Mouse (Mus musculus) heart, postnatal 0 days (tissue): Measurements from ENCODE around the gene Tdrd9. TPM values are rescaled to one million over a fixed set of nuclear protein-coding genes. Genes with fewer than 3 reads are reported as not detected.

Experiments used
- ATAC-seq: fragments of 200-750 bp; cut with Nextera tagmentation; 2 replicates; pipeline ENCODE4 v1.8.0; 2017; ENCODE audit warnings: low read depth, moderate number of reproducible peaks, moderate library complexity; ENCODE audit not compliant: insufficient read depth
- DNase-seq: peaks from one replicate; pipeline ENCODE4 v3.0.0-alpha.2; 2016; ENCODE audit warnings: low spot score
- H3K27ac ChIP-seq: fragments of 300-500 bp; sonication (generic); 2 replicates; pipeline ENCODE4 v1.5.1; 2014; ENCODE audit warnings: low read depth, mild to moderate bottlenecking
- H3K27me3 ChIP-seq: fragments of 300-500 bp; sonication (generic); 2 replicates; pipeline ENCODE4 v1.6.1; 2014; ENCODE audit warnings: low read length, mixed read lengths; ENCODE audit not compliant: control insufficient read depth, insufficient read depth
- H3K36me3 ChIP-seq: fragments of 300-500 bp; sonication (generic); replicated peaks from 2 replicates; pipeline ENCODE4 v1.6.1; 2014; ENCODE audit warnings: low read length, mixed read lengths; ENCODE audit not compliant: control insufficient read depth, insufficient read depth
- H3K4me1 ChIP-seq: fragments of 300-500 bp; sonication (generic); 2 replicates; pipeline ENCODE4 v1.6.1; 2014; ENCODE audit warnings: antibody characterized with exemption; ENCODE audit not compliant: control insufficient read depth, insufficient read depth
- H3K4me2 ChIP-seq: fragments of 300-500 bp; sonication (generic); 2 replicates; pipeline ENCODE4 v1.6.1; 2014; ENCODE audit warnings: low read depth, mild to moderate bottlenecking, low read length, moderate library complexity
- H3K4me3 ChIP-seq: fragments of 300-500 bp; sonication (generic); 2 replicates; pipeline ENCODE4 v1.5.1; 2014; ENCODE audit warnings: low read depth, low read length
- H3K9ac ChIP-seq: fragments of 300-500 bp; sonication (generic); replicated peaks from 2 replicates; pipeline ENCODE4 v1.6.1; 2014; ENCODE audit warnings: low read depth, low read length, mixed read lengths
- H3K9me3 ChIP-seq: fragments of 300-500 bp; sonication (generic); replicated peaks from 2 replicates; pipeline ENCODE4 v1.6.1; 2016; ENCODE audit warnings: low read length; ENCODE audit not compliant: control insufficient read depth
- CTCF ChIP-seq: IDR thresholded peaks from 2 replicates; pipeline ENCODE4 v1.5.1; 2016; ENCODE audit warnings: antibody characterized with exemption, control low read depth, low read depth
- EP300 ChIP-seq: IDR thresholded peaks from 2 replicates; pipeline ENCODE4 v1.6.1; 2016; ENCODE audit warnings: antibody characterized with exemption, low read depth
- WGBS: fragments of 180-500 bp; shearing (Covaris S2); extraction: QIAGEN DNeasy Blood & Tissue Kit; methylation state at CpG from one replicate; pipeline ENCODE4 v1.1.7; 2014; 5-methylcytosine and 5-hydroxymethylcytosine counted together
- polyA plus RNA-seq: library from polyadenylated mRNA; unstranded; fragments of >200 nt; fragmentation: Nextera tagmentation; extraction: Ambion mirVana; gene quantifications from 2 replicates; pipeline ENCODE4 v1.2.1, GENCODE M21; 2015
- total RNA-seq: library from RNA; depleted of rRNA; stranded (reverse); fragments of >200 nt; gene quantifications from 2 replicates; pipeline ENCODE4 v1.2.3, GENCODE M21; 2014; ENCODE audit warnings: low replicate concordance

Gene Tdrd9
- total and polyA plus RNA-seq, 2 experiments from 2014 or later: 0.11 TPM; not detected in 1

GRCm38 (mm10) chr12:112106541-112106971, 135.2 kb downstream of the Tdrd9 start, which contains the start of gene Aspg:
Gene Aspg (plus strand): TSS chr12:112106679.
- 0 out of 2 replicates have a peak, but pooled peaks cover 8% of the 10 kb centered on the region for H3K4me1 ChIP-seq
- TF ChIP-seq EP300 (no peak), CTCF (no peak)
- no peaks in the 10 kb centered on the region for H3K36me3 ChIP-seq
- no peak within 1 kb of the TSS for H3K27ac ChIP-seq
- WGBS: 1% methylated on average over 14 of the region's 14 CpGs
- H3K27me3 ChIP-seq: peaks cover 26% of the 10 kb centered on the region
- DNase-seq (peak; percentile 15), ATAC-seq (peak; percentile 58)
- H3K9me3 ChIP-seq: no peaks in the 10 kb centered on the region
- 0 out of 2 replicates have a peak within 1 kb of the TSS, but pooled peaks have one; percentile 3 for H3K4me3 ChIP-seq
- peak within 1 kb of the TSS; percentile 33; the same call in 1 of the 2 replicates for H3K4me2 ChIP-seq
- H3K9ac ChIP-seq: no peak within 1 kb of the TSS

- Histone ChIP-seq H3K27ac (no peak overlapping the region), H3K4me3 (no peak overlapping the region), H3K27me3 (peaks cover 31% of the 10 kb centered on the region), H3K4me2 (no peak overlapping the region), H3K9me3 (no peaks in the 10 kb centered on the region), H3K9ac (no peak overlapping the region), H3K4me1 (0 out of 2 replicates have a peak, but pooled peaks cover 8% of the 10 kb centered on the region), H3K36me3 (no peaks in the 10 kb centered on the region)
- DNase-seq (no peak), ATAC-seq (no peak)
- TF ChIP-seq EP300 (no peak), CTCF (no peak)
- 82% methylated on average over 8 of the region's 8 CpGs for WGBS
These were observed 136.3 kb downstream of the Tdrd9 start for GRCm38 (mm10) chr12:112107685-112108084.

GRCm38 (mm10) chr12:112108696-112109445, 137.5 kb downstream of the Tdrd9 start:
- ATAC-seq (no peak), DNase-seq (no peak)
- 76% methylated on average over 11 of the region's 11 CpGs for WGBS
- TF ChIP-seq CTCF (no peak), EP300 (no peak)
- no peaks in the 10 kb centered on the region for H3K9me3 ChIP-seq
- no peaks in the 10 kb centered on the region for H3K36me3 ChIP-seq
- no peak overlapping the region for H3K27ac ChIP-seq
- H3K9ac ChIP-seq: no peak overlapping the region
- H3K4me2 ChIP-seq: no peak overlapping the region
- H3K4me1 ChIP-seq: 0 out of 2 replicates have a peak, but pooled peaks cover 8% of the 10 kb centered on the region
- no peak overlapping the region for H3K4me3 ChIP-seq
- peaks cover 39% of the 10 kb centered on the region for H3K27me3 ChIP-seq

- Histone ChIP-seq H3K9ac (no peak overlapping the region), H3K9me3 (no peaks in the 10 kb centered on the region), H3K36me3 (no peaks in the 10 kb centered on the region), H3K27ac (no peak overlapping the region), H3K4me2 (no peak overlapping the region), H3K4me3 (no peak overlapping the region), H3K27me3 (peaks cover 44% of the 10 kb centered on the region), H3K4me1 (0 out of 2 replicates have a peak, but pooled peaks cover 8% of the 10 kb centered on the region)
- WGBS: 73% methylated on average over 9 of the region's 9 CpGs
- TF ChIP-seq EP300: no peak
- no peak for TF ChIP-seq CTCF
- ATAC-seq: no peak
- no peak for DNase-seq
These were observed 138.3 kb downstream of the Tdrd9 start for GRCm38 (mm10) chr12:112109701-112110100.

GRCm38 (mm10) chr12:112111323-112111722, 140.0 kb downstream of the Tdrd9 start:
- Histone ChIP-seq H3K27ac (no peak overlapping the region), H3K9me3 (no peaks in the 10 kb centered on the region), H3K36me3 (no peaks in the 10 kb centered on the region), H3K4me3 (no peak overlapping the region), H3K4me2 (no peak overlapping the region), H3K4me1 (0 out of 2 replicates have a peak, but pooled peaks cover 7% of the 10 kb centered on the region), H3K27me3 (peaks cover 34% of the 10 kb centered on the region), H3K9ac (no peak overlapping the region)
- 65% methylated on average over 5 of the region's 5 CpGs for WGBS
- ATAC-seq: no peak
- DNase-seq: no peak
- TF ChIP-seq CTCF: no peak
